ENCODE assay signal across 27 mouse cellular contexts in the genomic region with DNA sequence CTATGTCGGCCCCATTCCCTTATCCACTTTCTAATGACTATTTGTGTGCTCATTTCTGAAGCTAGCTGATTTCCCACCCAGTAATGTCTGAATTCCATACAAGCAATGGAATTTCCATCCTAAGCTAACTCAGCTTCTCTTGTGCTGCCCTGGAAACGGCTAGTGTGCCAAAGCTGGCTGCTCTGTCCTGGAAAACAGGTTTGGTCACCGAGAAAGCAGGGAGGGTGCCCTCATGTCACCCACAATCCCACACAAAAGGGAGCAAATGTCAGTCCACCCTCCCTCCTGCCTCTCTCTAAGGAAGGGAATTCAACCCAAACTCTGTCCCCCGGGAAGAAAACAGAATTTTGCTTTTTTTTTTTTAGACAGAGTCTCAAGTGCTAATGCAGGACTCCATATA. TPM values are rescaled to one million over a fixed set of nuclear protein-coding genes. Genes with fewer than 3 reads are reported as not detected.
DNase-seq lines count a peak whose midpoint lies in the region; ATAC-seq and TF ChIP-seq lines count a peak whose summit lies in the region.
"Had no signal": no experiment of that assay in that cellular context is flagged by ENCODE, and none has a peak within 500 bp of the region (broad histone marks: within the 10 kb centered on the region; RNA-seq: fewer than 3 reads in every experiment).

No protein-coding gene starts in this region.

- H3K79me2 ChIP-seq in liver, adult 2 months (ENCODE audit: control insufficient read depth, insufficient read depth, low read length) = no peaks in the 10 kb centered on the region

- 57% methylated on average over 4 of the region's 4 CpGs for WGBS in liver, adult 2 months
- WGBS in liver, embryonic 12.5 days (ENCODE audit: insufficient replicate concordance) = 81% methylated on average over 4 of the region's 4 CpGs
- 62% methylated on average over 4 of the region's 4 CpGs for WGBS in small intestine, adult 2 months

- no peak for TF ChIP-seq CTCF in liver, adult 2 months (IDR thresholded peaks at IDR 0.05; ENCODE audit: low read depth, low read length)
- TF ChIP-seq CTCF in small intestine, adult 2 months (IDR thresholded peaks at IDR 0.05; ENCODE audit: extremely low read depth, insufficient read length, insufficient replicate concordance, low read depth, low read length) = no peak

- H3K9me3 ChIP-seq in liver, embryonic 12.5 days (replicated peaks) = peaks cover 9% of the 10 kb centered on the region; the same call in 1 of the 2 replicates
- H3K9me3 ChIP-seq: embryonic facial prominence, embryonic 10.5 days; intestine, embryonic 15.5 days; midbrain, embryonic 15.5 days; neural tube, embryonic 12.5 days had no signal

- peaks cover 26% of the 10 kb centered on the region for H3K4me1 ChIP-seq in liver, adult 2 months (ENCODE audit: control insufficient read depth, insufficient read depth, low read length)
- peaks cover 6% of the 10 kb centered on the region; the same call in 1 of the 2 replicates for H3K4me1 ChIP-seq in liver, embryonic 12.5 days
- peaks cover 8% of the 10 kb centered on the region; the same call in 1 of the 2 replicates for H3K4me1 ChIP-seq in small intestine, adult 2 months (ENCODE audit: control insufficient read depth, insufficient read depth, insufficient read length, low read length)
- H3K4me1 ChIP-seq: hindbrain, embryonic 10.5 days; neural tube, embryonic 12.5 days had no signal

- H3K4me2 ChIP-seq in liver, embryonic 12.5 days = no peak overlapping the region
- H3K4me2 ChIP-seq: heart, embryonic 11.5 days; intestine, embryonic 15.5 days; limb, embryonic 12.5 days; midbrain, embryonic 15.5 days; neural tube, embryonic 12.5 days had no signal

- ATAC-seq in liver, embryonic 12.5 days = no peak
- ATAC-seq in activated CD4-positive, CD25-positive, alpha-beta regulatory T cell, adult 4 months = no peak
- ATAC-seq: forebrain, postnatal 0 days; hindbrain, embryonic 16.5 days; midbrain, embryonic 15.5 days had no signal

- H3K27ac ChIP-seq in liver, adult 2 months (replicated peaks; ENCODE audit: insufficient read depth, low read depth, low read length) = peak overlapping the region; percentile 70
- H3K27ac ChIP-seq in liver, embryonic 12.5 days = no peak overlapping the region
- peak overlapping the region; percentile 3; the same call in 1 of the 2 replicates for H3K27ac ChIP-seq in small intestine, adult 2 months (ENCODE audit: insufficient read depth, low read depth, low read length)
- H3K27ac ChIP-seq: embryonic facial prominence, embryonic 10.5 days; hindbrain, embryonic 10.5 days; intestine, embryonic 15.5 days; layer of hippocampus, adult 2 months; limb, embryonic 12.5 days; liver, embryonic 14.5 days; macrophage; midbrain, embryonic 15.5 days; neural tube, embryonic 12.5 days had no signal

- no peak overlapping the region for H3K9ac ChIP-seq in liver, adult 2 months (ENCODE audit: low read depth, low read length)
- no peak overlapping the region for H3K9ac ChIP-seq in liver, embryonic 12.5 days
- H3K9ac ChIP-seq: forebrain, postnatal 0 days; intestine, embryonic 15.5 days; limb, embryonic 12.5 days; liver, embryonic 14.5 days; midbrain, embryonic 15.5 days; neural tube, embryonic 12.5 days had no signal

- DNase-seq in adrenal gland, postnatal 14 days = peak; percentile 37
- no peak for DNase-seq in adrenal gland, postnatal 4 days (ENCODE audit: low spot score in 2 of 2)
- DNase-seq in liver, adult 2 months (ENCODE audit: extremely low read depth, low read depth, low spot score) = no peak
- DNase-seq in kidney, postnatal 14 days = peak; percentile 62
- DNase-seq: cerebellum, adult 11-12 months; cerebellum, postnatal 10 days; forebrain, postnatal 0 days; gastrocnemius, postnatal 14 days; heart, adult 11 months; layer of hippocampus, postnatal 36 days; retina, postnatal 1 day; right cerebral cortex, postnatal 25 days; thymus, postnatal 25 days had no signal

- no peaks in the 10 kb centered on the region for H3K36me3 ChIP-seq in liver, adult 2 months (ENCODE audit: control insufficient read depth, insufficient read depth, low read length)
- H3K36me3 ChIP-seq in liver, embryonic 12.5 days = no peaks in the 10 kb centered on the region
- no peaks in the 10 kb centered on the region for H3K36me3 ChIP-seq in small intestine, adult 2 months (ENCODE audit: control insufficient read depth, insufficient read depth, low read length)
- H3K36me3 ChIP-seq: embryonic facial prominence, embryonic 10.5 days; hindbrain, embryonic 10.5 days; intestine, embryonic 15.5 days; limb, embryonic 12.5 days; midbrain, embryonic 15.5 days; neural tube, embryonic 12.5 days had no signal

- no peak overlapping the region for H3K4me3 ChIP-seq in liver, adult 2 months (ENCODE audit: insufficient read depth, low read depth, low read length)
- H3K4me3 ChIP-seq in liver, embryonic 12.5 days = no peak overlapping the region
- no peak overlapping the region for H3K4me3 ChIP-seq in small intestine, adult 2 months (ENCODE audit: low read depth, low read length)
- H3K4me3 ChIP-seq: embryonic facial prominence, embryonic 10.5 days; hindbrain, embryonic 10.5 days; intestine, embryonic 15.5 days; layer of hippocampus, adult 2 months; limb, embryonic 12.5 days; midbrain, embryonic 15.5 days; neural tube, embryonic 12.5 days had no signal

- H3K27me3 ChIP-seq in liver, adult 2 months (ENCODE audit: control insufficient read depth, insufficient read depth, low read length) = no peaks in the 10 kb centered on the region
- 0 out of 2 replicates have a peak, but pooled peaks cover 5% of the 10 kb centered on the region for H3K27me3 ChIP-seq in liver, embryonic 12.5 days (replicated peaks)
- H3K27me3 ChIP-seq in small intestine, adult 2 months (ENCODE audit: control insufficient read depth, insufficient read depth, low read length) = no peaks in the 10 kb centered on the region
- H3K27me3 ChIP-seq: intestine, embryonic 15.5 days; limb, embryonic 12.5 days; midbrain, embryonic 15.5 days; neural tube, embryonic 12.5 days had no signal

- TF ChIP-seq POLR2A in liver, adult 2 months (IDR thresholded peaks at IDR 0.05; ENCODE audit: extremely low read depth, insufficient read depth, low read length) = no peak
- no peak for TF ChIP-seq POLR2A in small intestine, adult 2 months (IDR thresholded peaks at IDR 0.05; ENCODE audit: low read depth, low read length)

RNA-seq across cellular contexts. Expression of a gene that starts 23.9 kb away (rescaled TPM):
- 28.7 and 44.7 TPM in 2 replicates for total RNA-seq in adrenal gland, postnatal 14 days (2021)
- total RNA-seq in adrenal gland, postnatal 4 days (2021) = 10 to 100 TPM; 15.1 to 17.9 TPM
- total RNA-seq in liver, adult 2 months (2014; rRNA removed) = 12.0 and 12.1 TPM in 2 replicates
- polyA plus RNA-seq in liver, adult 2 months (2012; rRNA removed) = 9.8 and 12.5 TPM in 2 replicates
- polyA plus RNA-seq in liver, embryonic 12.5 days (2016; fragmentation: Nextera tagmentation; extraction: Ambion mirVana) = 39.8 and 41.1 TPM in 2 replicates
- polyA plus RNA-seq in small intestine, adult 2 months (2012; rRNA removed) = 19.2 and 56.2 TPM in 2 replicates
- 1 to 10 TPM; 2.2 to 5.3 TPM for polyA plus RNA-seq in activated CD4-positive, CD25-positive, alpha-beta regulatory T cell, adult 4 months (2017; shearing (Covaris generic))

Comparison
In these comparisons a context has a peak if more than half of its experiments do, and no peak if none do; other contexts are left out.
1. DNase-seq: peak in adrenal gland, postnatal 14 days (single experiment) and kidney, postnatal 14 days (single experiment); none in adrenal gland, postnatal 4 days (0 of 2) and liver, adult 2 months (single experiment).